Mouse (Mus musculus): ENCODE measurements at regions not wholly inside any gene's neighbourhood (a gene's known extent, or its start where the extent isn't known, plus 50 kb on each side); places are given as distances from the start of the nearest gene placed in this dataset.

DNA sequence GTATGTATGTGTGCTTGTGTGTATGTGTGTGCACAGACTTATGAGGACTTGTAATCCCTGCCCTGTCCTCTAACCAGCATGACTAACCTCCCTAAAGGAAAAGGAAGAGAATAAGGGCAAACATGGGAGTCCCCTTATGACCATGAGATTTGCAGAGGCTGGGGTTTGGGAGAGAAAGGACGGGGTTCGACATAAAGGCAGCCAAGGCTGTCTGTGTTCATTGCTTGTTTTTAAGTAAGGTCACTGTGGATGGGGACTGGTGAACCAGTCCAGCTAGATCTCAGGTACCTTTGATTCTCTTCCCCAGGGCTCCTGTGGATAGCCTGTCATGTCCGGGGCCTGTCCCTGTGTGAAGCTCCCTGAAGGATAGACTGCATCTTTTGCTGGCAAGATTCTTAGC lies 55.6 kb downstream of the Irf2bp2 start:
- H3K4me3 ChIP-seq (ENCODE audit: insufficient read depth, low read depth, low read length): no peak overlapping the region
- H3K27ac ChIP-seq (replicated peaks; ENCODE audit: insufficient read depth, low read depth, low read length): no peak overlapping the region
- no peak for DNase-seq (ENCODE audit: extremely low read depth, low read depth, low spot score)
- TF ChIP-seq CTCF (IDR thresholded peaks at IDR 0.05; ENCODE audit: low read depth, low read length) (no peak), POLR2A (IDR thresholded peaks at IDR 0.05; ENCODE audit: extremely low read depth, insufficient read depth, low read length) (no peak)
- no peaks in the 10 kb centered on the region for H3K79me2 ChIP-seq (ENCODE audit: control insufficient read depth, insufficient read depth, low read length)
- WGBS: 90% methylated on average over 3 of the region's 3 CpGs
- no peaks in the 10 kb centered on the region for H3K36me3 ChIP-seq (ENCODE audit: control insufficient read depth, insufficient read depth, low read length)
- peaks cover 8% of the 10 kb centered on the region for H3K4me1 ChIP-seq (ENCODE audit: control insufficient read depth, insufficient read depth, low read length)
- no peak overlapping the region for H3K9ac ChIP-seq (ENCODE audit: low read depth, low read length)
- H3K27me3 ChIP-seq (ENCODE audit: control insufficient read depth, insufficient read depth, low read length): no peaks in the 10 kb centered on the region

DNA sequence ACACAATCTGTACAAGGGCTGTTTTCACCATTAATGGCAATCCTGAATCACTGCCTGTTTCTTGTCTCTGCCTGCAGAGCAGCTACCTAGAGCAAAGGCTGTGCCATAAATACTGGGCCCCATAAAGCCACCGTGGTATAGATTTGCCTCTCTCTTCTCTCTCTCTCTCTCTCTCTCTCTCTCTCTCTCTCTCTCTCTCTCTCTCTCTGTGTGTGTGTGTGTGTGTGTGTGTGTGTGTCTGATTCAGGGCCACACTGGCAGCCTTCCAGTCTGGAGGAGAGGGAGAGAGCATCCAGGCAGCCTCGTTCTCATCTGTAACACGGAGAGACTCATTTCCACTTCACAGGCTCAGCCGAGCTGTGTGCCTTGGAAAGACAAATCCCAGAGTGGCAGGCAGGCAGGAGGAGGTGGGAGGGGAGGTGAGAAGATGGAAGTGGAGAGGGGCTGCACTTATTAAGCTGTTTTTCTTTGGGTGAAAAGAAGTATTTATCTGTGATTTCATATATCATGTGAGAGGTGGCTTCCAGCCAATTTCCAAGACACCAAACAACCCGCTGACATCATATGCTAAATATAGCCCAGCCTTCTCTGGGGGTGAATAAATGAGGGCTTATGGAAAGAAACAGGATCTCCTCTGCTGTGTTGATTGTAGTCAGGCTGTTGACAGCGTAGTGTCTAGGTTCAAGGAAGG lies 56.7 kb downstream of the Irf2bp2 start:
- TF ChIP-seq CTCF (IDR thresholded peaks at IDR 0.05; ENCODE audit: low read depth, low read length): no peak
- no peak for TF ChIP-seq POLR2A (IDR thresholded peaks at IDR 0.05; ENCODE audit: extremely low read depth, insufficient read depth, low read length)
- Histone ChIP-seq H3K27me3 (ENCODE audit: control insufficient read depth, insufficient read depth, low read length) (no peaks in the 10 kb centered on the region), H3K4me3 (ENCODE audit: insufficient read depth, low read depth, low read length) (no peak overlapping the region), H3K9ac (ENCODE audit: low read depth, low read length) (no peak overlapping the region), H3K79me2 (ENCODE audit: control insufficient read depth, insufficient read depth, low read length) (no peaks in the 10 kb centered on the region), H3K36me3 (ENCODE audit: control insufficient read depth, insufficient read depth, low read length) (no peaks in the 10 kb centered on the region), H3K27ac (replicated peaks; ENCODE audit: insufficient read depth, low read depth, low read length) (peak overlapping the region; percentile 49; the same call in 1 of the 2 replicates), H3K4me1 (ENCODE audit: control insufficient read depth, insufficient read depth, low read length) (peaks cover 8% of the 10 kb centered on the region)
- 17% methylated on average over 6 of the region's 6 CpGs for WGBS
- peak; percentile 51 for DNase-seq (ENCODE audit: extremely low read depth, low read depth, low spot score)

DNA sequence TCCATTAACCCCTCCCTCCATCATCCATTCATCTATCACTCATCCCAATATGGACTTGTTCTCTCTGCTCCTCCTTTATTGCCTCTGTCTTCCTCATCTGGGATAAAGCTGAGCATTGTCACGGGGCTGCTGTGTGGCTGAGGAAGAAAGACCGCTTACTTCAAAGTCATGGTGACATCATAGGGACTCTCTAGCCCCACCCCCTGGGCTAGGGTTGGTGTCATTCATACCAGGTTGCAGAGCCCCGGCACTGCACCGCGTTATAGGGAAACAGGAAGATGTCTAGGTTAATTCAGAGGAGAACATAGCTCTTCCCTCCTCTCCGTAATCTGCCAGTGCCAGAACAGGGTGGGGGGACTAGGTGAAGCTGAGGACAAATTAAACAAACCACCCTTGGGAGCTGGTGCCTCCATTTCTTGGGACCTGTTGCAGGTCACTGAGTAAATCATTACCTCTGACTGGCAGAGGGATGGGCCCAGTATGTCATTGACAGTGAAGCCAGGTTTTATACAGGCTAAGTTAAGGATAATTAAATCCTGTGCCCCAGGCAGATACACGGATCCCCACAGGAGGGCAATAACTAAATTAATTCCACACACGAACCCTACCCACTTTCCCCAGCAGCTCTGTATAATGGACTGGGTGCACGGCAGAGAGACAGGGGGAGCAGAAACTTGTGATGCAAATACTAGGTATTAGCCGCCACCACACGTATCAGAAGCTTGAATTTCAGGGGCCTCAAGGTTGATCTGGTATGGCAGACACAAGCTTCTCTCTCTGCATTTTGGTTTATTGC lies 57.5 kb downstream of the Irf2bp2 start:
- H3K36me3 ChIP-seq (ENCODE audit: control insufficient read depth, insufficient read depth, low read length): no peaks in the 10 kb centered on the region
- H3K27me3 ChIP-seq (ENCODE audit: control insufficient read depth, insufficient read depth, low read length): no peaks in the 10 kb centered on the region
- 25% methylated on average over 11 of the region's 11 CpGs for WGBS
- peak overlapping the region; percentile 30; the same call in 1 of the 2 replicates for H3K9ac ChIP-seq (ENCODE audit: low read depth, low read length)
- TF ChIP-seq POLR2A (IDR thresholded peaks at IDR 0.05; ENCODE audit: extremely low read depth, insufficient read depth, low read length) (no peak), CTCF (IDR thresholded peaks at IDR 0.05; ENCODE audit: low read depth, low read length) (no peak)
- peaks cover 8% of the 10 kb centered on the region for H3K4me1 ChIP-seq (ENCODE audit: control insufficient read depth, insufficient read depth, low read length)
- no peaks in the 10 kb centered on the region for H3K79me2 ChIP-seq (ENCODE audit: control insufficient read depth, insufficient read depth, low read length)
- H3K4me3 ChIP-seq (ENCODE audit: insufficient read depth, low read depth, low read length): peak overlapping the region; percentile 24
- peak; percentile 75 for DNase-seq (ENCODE audit: extremely low read depth, low read depth, low spot score)
- H3K27ac ChIP-seq (replicated peaks; ENCODE audit: insufficient read depth, low read depth, low read length): peak overlapping the region; percentile 49

DNA sequence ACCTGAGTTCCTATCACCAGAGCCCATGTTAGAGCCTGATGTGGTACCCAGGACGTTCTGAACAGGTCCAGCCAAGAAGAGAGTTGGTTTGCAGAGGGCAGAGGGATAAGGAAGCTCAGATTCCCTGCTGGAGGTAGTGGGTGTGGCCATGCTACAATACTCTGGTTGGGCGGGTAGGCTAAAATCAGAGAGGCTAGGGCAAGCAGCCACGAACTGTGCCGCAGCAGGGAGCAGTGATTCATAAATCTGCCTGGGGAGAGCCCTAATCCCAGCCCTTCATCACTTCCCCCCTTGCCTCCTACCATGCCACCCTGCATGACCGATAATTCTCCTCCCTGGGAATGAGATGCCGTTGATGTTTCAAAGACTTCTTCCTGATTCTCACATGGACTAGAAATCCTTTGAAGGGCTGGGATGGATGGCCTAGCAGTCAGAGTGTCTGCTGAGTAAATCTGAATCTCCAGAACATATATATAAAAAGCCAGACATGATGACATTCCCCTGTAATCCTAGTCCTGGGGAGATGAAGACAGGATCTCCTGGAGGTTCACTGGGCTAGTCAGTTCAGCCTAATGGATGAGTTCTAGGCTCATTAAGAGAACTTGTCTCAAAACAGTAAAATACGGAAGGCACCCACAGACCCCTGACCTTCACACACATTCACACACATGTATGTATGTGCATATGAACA lies 57.6 kb upstream of the Tarbp1 start:
- Histone ChIP-seq H3K4me1 (ENCODE audit: control insufficient read depth, insufficient read depth, low read length) (peaks cover 8% of the 10 kb centered on the region), H3K36me3 (ENCODE audit: control insufficient read depth, insufficient read depth, low read length) (no peaks in the 10 kb centered on the region), H3K27ac (replicated peaks; ENCODE audit: insufficient read depth, low read depth, low read length) (no peak overlapping the region), H3K79me2 (ENCODE audit: control insufficient read depth, insufficient read depth, low read length) (no peaks in the 10 kb centered on the region), H3K9ac (ENCODE audit: low read depth, low read length) (no peak overlapping the region), H3K4me3 (ENCODE audit: insufficient read depth, low read depth, low read length) (no peak overlapping the region), H3K27me3 (ENCODE audit: control insufficient read depth, insufficient read depth, low read length) (no peaks in the 10 kb centered on the region)
- DNase-seq (ENCODE audit: extremely low read depth, low read depth, low spot score): no peak
- WGBS: 80% methylated on average over 7 of the region's 7 CpGs
- TF ChIP-seq CTCF (IDR thresholded peaks at IDR 0.05; ENCODE audit: low read depth, low read length) (no peak), POLR2A (IDR thresholded peaks at IDR 0.05; ENCODE audit: extremely low read depth, insufficient read depth, low read length) (no peak)

DNA sequence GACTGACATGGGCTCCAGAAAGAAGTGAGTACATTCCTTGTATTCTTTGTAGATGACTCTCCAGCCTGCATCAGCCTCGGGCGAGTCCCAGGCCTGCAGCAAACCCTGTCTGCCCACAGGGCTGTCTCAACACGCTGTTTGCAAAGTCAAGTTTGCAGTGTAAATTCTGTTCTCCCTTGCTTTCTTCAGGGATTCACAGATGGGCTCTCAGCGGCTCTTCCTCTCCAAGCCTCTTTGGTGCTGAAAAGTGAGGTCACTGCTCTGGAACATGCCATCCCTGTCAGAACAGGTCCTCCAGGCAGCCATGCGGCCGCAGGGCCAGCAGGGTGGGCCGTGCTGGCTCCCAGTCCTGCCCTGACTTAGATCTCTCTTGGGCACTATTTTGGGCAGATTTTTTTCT lies 56.6 kb upstream of the Tarbp1 start:
- no peak overlapping the region for H3K27ac ChIP-seq (replicated peaks; ENCODE audit: insufficient read depth, low read depth, low read length)
- H3K4me3 ChIP-seq (ENCODE audit: insufficient read depth, low read depth, low read length): no peak overlapping the region
- TF ChIP-seq CTCF (IDR thresholded peaks at IDR 0.05; ENCODE audit: low read depth, low read length): no peak
- no peak for TF ChIP-seq POLR2A (IDR thresholded peaks at IDR 0.05; ENCODE audit: extremely low read depth, insufficient read depth, low read length)
- WGBS: 90% methylated on average over 7 of the region's 7 CpGs
- no peak for DNase-seq (ENCODE audit: extremely low read depth, low read depth, low spot score)
- no peak overlapping the region for H3K9ac ChIP-seq (ENCODE audit: low read depth, low read length)
- peaks cover 3% of the 10 kb centered on the region; the same call in 1 of the 2 replicates for H3K4me1 ChIP-seq (ENCODE audit: control insufficient read depth, insufficient read depth, low read length)
- H3K27me3 ChIP-seq (ENCODE audit: control insufficient read depth, insufficient read depth, low read length): no peaks in the 10 kb centered on the region
- no peaks in the 10 kb centered on the region for H3K79me2 ChIP-seq (ENCODE audit: control insufficient read depth, insufficient read depth, low read length)
- no peaks in the 10 kb centered on the region for H3K36me3 ChIP-seq (ENCODE audit: control insufficient read depth, insufficient read depth, low read length)
